ENCODE assay signal across 9 mouse cellular contexts in genomic region chr7:63897655-63898054, GRCm38 (mm10). TPM values are rescaled to one million over a fixed set of nuclear protein-coding genes. Genes with fewer than 3 reads are reported as not detected.
DNase-seq lines count a peak whose midpoint lies in the region; ATAC-seq and TF ChIP-seq lines count a peak whose summit lies in the region.
"Had no signal": no experiment of that assay in that cellular context is flagged by ENCODE, and none has a peak within 500 bp of the region (broad histone marks: within the 10 kb centered on the region; RNA-seq: fewer than 3 reads in every experiment).

No protein-coding gene starts in this region.

- H3K9ac ChIP-seq in heart, embryonic 16.5 days (ENCODE audit: low read length) = peak overlapping the region; percentile 81
- 0 out of 2 replicates have a peak overlapping the region, but pooled peaks have one; percentile 41 for H3K9ac ChIP-seq in ES-Bruce4 (ENCODE audit: low read depth, poor library complexity, severe bottlenecking)
- peak overlapping the region; percentile 45; the same call in 1 of the 2 replicates for H3K9ac ChIP-seq in forebrain, embryonic 15.5 days (replicated peaks)

- ATAC-seq in heart, embryonic 16.5 days (replicated peaks; ENCODE audit: extremely low read depth, insufficient read depth, low FRiP score) = no peak
- ATAC-seq in forebrain, embryonic 15.5 days (replicated peaks) = no peak

- intact Hi-C loops in left cerebral cortex, postnatal 4 days (cut with DNase I) = no loop called here

- no peak for TF ChIP-seq EP300 in ES-Bruce4 (IDR thresholded peaks at IDR 0.05; ENCODE audit: insufficient read depth, low read depth, low read length)

- peaks cover 42% of the 10 kb centered on the region for H3K4me1 ChIP-seq in heart, embryonic 16.5 days (ENCODE audit: control insufficient read depth, insufficient read depth, low read length)
- peaks cover 6% of the 10 kb centered on the region for H3K4me1 ChIP-seq in ES-Bruce4 (ENCODE audit: control insufficient read depth, insufficient read depth, low read length)
- H3K4me1 ChIP-seq in forebrain, embryonic 15.5 days = peaks cover 74% of the 10 kb centered on the region

- H3K36me3 ChIP-seq in heart, embryonic 16.5 days (ENCODE audit: control insufficient read depth, insufficient read depth) = no peaks in the 10 kb centered on the region
- no peaks in the 10 kb centered on the region for H3K36me3 ChIP-seq in ES-Bruce4 (ENCODE audit: control insufficient read depth, insufficient read depth, low read length, poor library complexity, severe bottlenecking)
- H3K36me3 ChIP-seq in forebrain, embryonic 15.5 days = no peaks in the 10 kb centered on the region
- no peaks in the 10 kb centered on the region for H3K36me3 ChIP-seq in macrophage (ENCODE audit: inconsistent target)

- DNase-seq in heart, adult 18-20 months = no peak
- DNase-seq in ovary, adult 18-20 months (ENCODE audit: low spot score) = no peak
- no peak for DNase-seq in left cerebral cortex, postnatal 4 days
- no peak for DNase-seq in B cell, adult 2 months

- H3K27me3 ChIP-seq in heart, embryonic 16.5 days (ENCODE audit: control insufficient read depth, insufficient read depth, low read length) = no peaks in the 10 kb centered on the region
- H3K27me3 ChIP-seq in ES-Bruce4 (ENCODE audit: control insufficient read depth, insufficient read depth, low read length, poor library complexity, severe bottlenecking) = no peaks in the 10 kb centered on the region
- H3K27me3 ChIP-seq in forebrain, embryonic 15.5 days = no peaks in the 10 kb centered on the region

- peak overlapping the region; percentile 97 for H3K27ac ChIP-seq in heart, embryonic 16.5 days (ENCODE audit: low read length)
- peak overlapping the region; percentile 3 for H3K27ac ChIP-seq in ES-Bruce4 (ENCODE audit: insufficient read depth, low read length)
- H3K27ac ChIP-seq in forebrain, embryonic 15.5 days (replicated peaks) = 0 out of 2 replicates have a peak overlapping the region, but pooled peaks have one; percentile 60
- 0 out of 2 replicates have a peak overlapping the region, but pooled peaks have one; percentile 45 for H3K27ac ChIP-seq in macrophage

- TF ChIP-seq CTCF in ES-Bruce4 (IDR thresholded peaks at IDR 0.05; ENCODE audit: low read depth, low read length) = no peak

- TF ChIP-seq POLR2A in ES-Bruce4 (IDR thresholded peaks at IDR 0.05; ENCODE audit: insufficient read depth, low read length) = no peak

- no peak overlapping the region for H3K4me3 ChIP-seq in heart, embryonic 16.5 days (ENCODE audit: low read length)
- H3K4me3 ChIP-seq in ES-Bruce4 (ENCODE audit: low read depth, low read length) = peak overlapping the region; percentile 38; the same call in 1 of the 2 replicates
- H3K4me3 ChIP-seq in forebrain, embryonic 15.5 days = no peak overlapping the region
- H3K4me3 ChIP-seq in macrophage (ENCODE audit: inconsistent target) = no peak overlapping the region

- peak overlapping the region; percentile 69 for H3K4me2 ChIP-seq in heart, embryonic 16.5 days (ENCODE audit: low read depth, low read length)
- H3K4me2 ChIP-seq in forebrain, embryonic 15.5 days (replicated peaks) = no peak overlapping the region

- peaks cover 99% of the 10 kb centered on the region for H3K79me2 ChIP-seq in macrophage (ENCODE audit: inconsistent target)

- WGBS in heart, embryonic 16.5 days = 39% methylated on average over 3 of the region's 3 CpGs
- 61% methylated on average over 3 of the region's 3 CpGs for WGBS in forebrain, embryonic 15.5 days
- WGBS in macrophage (ENCODE audit: missing documents) = 47% methylated on average over 3 of the region's 3 CpGs

- no peaks in the 10 kb centered on the region for H3K9me3 ChIP-seq in heart, embryonic 16.5 days (replicated peaks; ENCODE audit: control insufficient read depth, low read length)
- H3K9me3 ChIP-seq in ES-Bruce4 (replicated peaks; ENCODE audit: control insufficient read depth, insufficient read depth, low read length, poor library complexity, severe bottlenecking) = no peaks in the 10 kb centered on the region
- H3K9me3 ChIP-seq in forebrain, embryonic 15.5 days = no peaks in the 10 kb centered on the region

RNA-seq across cellular contexts. Expression of gene E030018B13Rik, which starts 19.0 kb away (rescaled TPM):
- polyA plus RNA-seq in heart, embryonic 16.5 days (2015; fragmentation: Nextera tagmentation; extraction: Ambion mirVana) = 0.18 TPM in 1 of 2 replicates, not detected in the other
- total RNA-seq in heart, adult 18-20 months (2021) = not detected
- not detected in 2 replicates for polyA plus RNA-seq in ES-Bruce4 (2011; ENCODE audit: insufficient read depth, insufficient read length, low read depth, missing spikeins)
- 0.31 and 0.39 TPM in 2 replicates for polyA plus RNA-seq in forebrain, embryonic 15.5 days (2015; fragmentation: Nextera tagmentation; extraction: Ambion mirVana)
- total RNA-seq in macrophage (2018; cell fraction: chromatin; rRNA removed) = not detected
- total RNA-seq in macrophage (2018; cell fraction: cytosol; rRNA removed) = not detected
- under 1 TPM in 1 of 26 experiments, not detected in 25; 0.57 TPM for total RNA-seq in macrophage (2018; cell fraction: nucleus; rRNA removed)
- not detected in 3 replicates for polyA plus RNA-seq in macrophage (2018)
- not detected for total RNA-seq in left cerebral cortex, postnatal 4 days (2021)
- total RNA-seq: gastrocnemius, postnatal 10 days had no signal

RNA-seq across cellular contexts. Expression of gene Klf13, which starts 41.1 kb away (rescaled TPM):
- polyA plus RNA-seq in heart, embryonic 16.5 days (2015; fragmentation: Nextera tagmentation; extraction: Ambion mirVana) = 24.2 and 26.7 TPM in 2 replicates
- total RNA-seq in heart, adult 18-20 months (2021) = 10 to 100 TPM; 42.9 to 59.3 TPM
- polyA plus RNA-seq in ES-Bruce4 (2011; ENCODE audit: insufficient read depth, insufficient read length, low read depth, missing spikeins) (36.5 and 38.2 TPM in 2 replicates), macrophage (2018) (20.8 to 38.0 TPM (median 22.5 TPM) in 3 replicates)
- 34.7 and 34.8 TPM in 2 replicates for polyA plus RNA-seq in forebrain, embryonic 15.5 days (2015; fragmentation: Nextera tagmentation; extraction: Ambion mirVana)
- 100 to 1,000 TPM in 19 of 26 experiments, 10 to 100 TPM in 7; 57.4 to 205 (median 131) TPM for total RNA-seq in macrophage (2018; cell fraction: chromatin; rRNA removed)
- 10 to 100 TPM; 37.1 to 73.4 (median 56.6) TPM for total RNA-seq in macrophage (2018; cell fraction: cytosol; rRNA removed)
- total RNA-seq in macrophage (2018; cell fraction: nucleus; rRNA removed) = 100 to 1,000 TPM in 12 of 26 experiments, 10 to 100 TPM in 14; 55.9 to 254 (median 96.4) TPM
- total RNA-seq in left cerebral cortex, postnatal 4 days (2021) = 10 to 100 TPM; 72.3 to 73.5 TPM

Comparison
In these comparisons a context has a peak if more than half of its experiments do, and no peak if none do; other contexts are left out.
1. H3K27ac ChIP-seq: peak in every context shown above with its lines; median percentile 97 in heart, embryonic 16.5 days; 60 in forebrain, embryonic 15.5 days; 45 in macrophage; 3 in ES-Bruce4.